Mouse (Mus musculus) liver, adult 10 weeks (tissue): ENCODE data around the gene Zxdb. TPM values are rescaled to one million over a fixed set of nuclear protein-coding genes. Genes with fewer than 3 reads are reported as not detected.

Source experiments
- polyA plus RNA-seq: library from polyadenylated mRNA; stranded (reverse); fragments of 350-450 nt; fragmentation: Illumina TruSeq; extraction: RNeasy Lipid Tissue Mini Kit (QIAGEN cat#74804); gene quantifications from one replicate; pipeline ENCODE4 v1.2.3, GENCODE M21; 2014; ENCODE audit warnings: low read depth, low replicate concordance

Zxdb gene
- 3.0 TPM for polyA plus RNA-seq

DNA sequence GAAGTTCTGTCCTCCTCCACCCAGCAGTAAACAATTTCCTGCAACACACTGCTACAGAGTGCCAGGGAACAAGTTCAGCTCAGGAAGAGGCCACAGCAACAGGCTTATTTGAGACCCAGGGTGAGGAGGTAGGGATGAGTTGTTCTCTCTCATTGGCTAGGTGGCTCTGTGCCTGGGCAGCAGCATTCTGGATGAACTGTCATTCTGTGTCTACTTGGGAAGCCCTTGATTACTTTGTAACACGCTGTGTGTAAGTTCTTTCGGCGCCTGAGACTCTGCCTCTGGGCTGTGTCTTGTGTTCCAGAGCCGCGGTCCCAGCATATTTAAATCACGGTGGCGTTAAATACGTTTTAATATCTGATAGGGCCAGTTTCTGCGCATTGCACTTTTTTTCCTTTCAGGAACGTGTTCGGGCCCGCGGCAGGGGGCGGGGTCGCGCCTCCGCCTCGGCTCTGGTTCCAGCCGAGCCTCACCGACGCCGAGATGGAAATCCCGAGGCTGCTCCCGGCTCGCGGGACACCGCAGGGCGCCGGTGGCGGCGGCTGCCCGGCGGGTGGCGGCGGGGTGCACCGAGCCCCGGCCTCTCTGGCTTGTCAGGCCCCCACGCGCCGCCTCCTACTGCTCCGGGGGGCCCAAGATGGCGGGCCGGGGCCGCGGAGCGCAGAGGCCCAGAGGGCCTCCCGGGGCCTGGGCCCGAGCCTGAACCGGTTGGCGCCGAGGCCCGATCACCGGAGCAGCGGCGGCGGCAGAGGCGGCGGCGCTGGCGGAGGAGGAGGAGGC, at the start of gene Zxdb:
Gene Zxdb (plus strand): TSS at position 378 of the 780 bp plus-strand sequence.

Other genes starting within 250 kb of the Zxdb start
- 18.0 TPM for gene Maged1, start 182.4 kb upstream of the Zxdb start, polyA plus RNA-seq
- gene Gspt2, start 88.5 kb upstream of the Zxdb start, polyA plus RNA-seq = 1.3 TPM